Mouse (Mus musculus): ENCODE results near the gene Mrpl54.

DNA sequence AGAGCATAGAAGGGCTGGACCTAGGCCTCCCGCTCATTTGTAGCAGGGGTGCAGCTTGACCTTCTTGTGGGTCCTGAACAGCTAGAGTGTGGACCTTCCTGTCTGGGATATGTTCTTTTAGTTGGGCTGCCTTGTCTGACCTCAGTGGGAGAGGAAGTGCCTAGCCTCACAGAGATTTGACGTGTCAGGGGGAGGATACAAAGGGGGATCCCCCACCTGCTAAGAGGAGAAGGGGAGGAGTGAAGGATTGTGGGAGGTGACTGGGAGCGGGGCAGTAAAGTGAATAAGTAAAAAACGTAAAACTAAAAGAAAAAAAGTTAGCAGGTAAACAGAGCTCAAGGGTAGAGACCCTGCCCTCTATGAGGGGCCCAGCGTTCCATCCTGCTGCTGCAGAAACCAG lies 42.8 kb upstream of the Mrpl54 start:
- TF ChIP-seq CTCF (conservative IDR thresholded peaks at IDR 0.05; ENCODE audit: low read length) (no peak), POU5F1 (IDR thresholded peaks at IDR 0.05; ENCODE audit: borderline replicate concordance, low read length) (no peak), NANOG (IDR thresholded peaks at IDR 0.05; ENCODE audit: borderline replicate concordance, low read length) (no peak)
